Mouse (Mus musculus): ENCODE measurements at regions not wholly inside any gene's neighbourhood (a gene's known extent, or its start where the extent isn't known, plus 50 kb on each side); places are given as distances from the start of the nearest gene placed in this dataset.

DNA sequence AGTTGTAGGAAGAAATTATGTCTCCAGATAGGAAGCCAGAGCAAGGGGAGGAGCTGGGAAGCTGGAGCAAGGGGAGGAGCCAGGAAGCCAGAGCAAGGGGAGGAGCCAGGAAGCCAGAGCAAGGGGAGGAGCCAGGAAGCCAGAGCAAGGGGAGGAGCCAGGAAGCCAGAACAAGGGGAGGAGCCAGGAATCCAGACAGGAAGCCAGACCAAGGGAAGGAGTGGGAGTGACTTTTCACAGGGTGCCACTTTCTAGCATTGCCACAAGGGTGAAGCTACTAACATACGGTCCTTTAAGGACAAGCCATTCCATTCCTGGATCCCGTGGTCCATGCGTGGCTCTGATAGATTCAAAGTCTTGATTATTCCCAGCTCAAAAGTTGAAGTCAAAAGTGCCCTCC, 81.7 kb downstream of the Spata19 start:
- WGBS (ENCODE audit: insufficient replicate concordance): 91% methylated on average over 3 of the region's 3 CpGs
- no peaks in the 10 kb centered on the region for H3K36me3 ChIP-seq (ENCODE audit: control insufficient read depth, insufficient read depth, low read length)
- H3K4me3 ChIP-seq (ENCODE audit: low read depth, low read length): no peak overlapping the region
- H3K9ac ChIP-seq (ENCODE audit: low read depth, low read length): no peak overlapping the region
- no peak overlapping the region for H3K27ac ChIP-seq (ENCODE audit: low read depth, low read length)
- no peaks in the 10 kb centered on the region for H3K9me3 ChIP-seq (replicated peaks; ENCODE audit: control insufficient read depth, low read length)
- no peaks in the 10 kb centered on the region for H3K4me1 ChIP-seq (ENCODE audit: control insufficient read depth, insufficient read depth, low read length)
- ATAC-seq (replicated peaks; ENCODE audit: insufficient number of reproducible peaks, low FRiP score, low TSS enrichment): no peak
- no peaks in the 10 kb centered on the region for H3K27me3 ChIP-seq (ENCODE audit: control insufficient read depth, insufficient read depth, low read length)
- H3K4me2 ChIP-seq: no peak overlapping the region

DNA sequence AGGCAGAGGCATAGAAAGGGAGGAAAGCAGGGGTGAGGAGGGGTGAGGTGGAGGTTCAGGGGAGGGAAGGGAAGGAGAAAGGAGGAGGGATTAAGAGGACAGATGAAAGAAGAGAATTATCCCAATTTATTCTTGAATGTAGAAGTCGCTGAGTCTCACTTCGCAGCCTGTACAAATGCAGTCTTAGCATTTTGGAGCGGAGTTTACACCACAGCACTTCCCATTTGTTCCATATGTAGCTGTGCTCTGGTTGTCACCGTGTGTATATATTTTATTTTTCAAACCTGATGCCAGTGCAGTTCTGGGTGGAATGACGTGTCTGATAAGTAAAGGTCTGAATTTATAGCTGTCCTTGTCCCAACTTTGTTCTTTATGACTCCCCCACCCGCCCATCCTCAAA, 105.2 kb downstream of the Spata19 start:
- no peak for ATAC-seq (replicated peaks; ENCODE audit: insufficient number of reproducible peaks, low FRiP score, low TSS enrichment)
- Histone ChIP-seq H3K4me2 (no peak overlapping the region), H3K9ac (ENCODE audit: low read depth, low read length) (no peak overlapping the region), H3K27ac (ENCODE audit: low read depth, low read length) (no peak overlapping the region), H3K36me3 (ENCODE audit: control insufficient read depth, insufficient read depth, low read length) (no peaks in the 10 kb centered on the region), H3K4me1 (ENCODE audit: control insufficient read depth, insufficient read depth, low read length) (no peaks in the 10 kb centered on the region), H3K4me3 (ENCODE audit: low read depth, low read length) (no peak overlapping the region), H3K9me3 (replicated peaks; ENCODE audit: control insufficient read depth, low read length) (no peaks in the 10 kb centered on the region), H3K27me3 (ENCODE audit: control insufficient read depth, insufficient read depth, low read length) (0 out of 2 replicates have a peak, but pooled peaks cover 2% of the 10 kb centered on the region)
- WGBS (ENCODE audit: insufficient replicate concordance): 77% methylated on average over 6 of the region's 6 CpGs

DNA sequence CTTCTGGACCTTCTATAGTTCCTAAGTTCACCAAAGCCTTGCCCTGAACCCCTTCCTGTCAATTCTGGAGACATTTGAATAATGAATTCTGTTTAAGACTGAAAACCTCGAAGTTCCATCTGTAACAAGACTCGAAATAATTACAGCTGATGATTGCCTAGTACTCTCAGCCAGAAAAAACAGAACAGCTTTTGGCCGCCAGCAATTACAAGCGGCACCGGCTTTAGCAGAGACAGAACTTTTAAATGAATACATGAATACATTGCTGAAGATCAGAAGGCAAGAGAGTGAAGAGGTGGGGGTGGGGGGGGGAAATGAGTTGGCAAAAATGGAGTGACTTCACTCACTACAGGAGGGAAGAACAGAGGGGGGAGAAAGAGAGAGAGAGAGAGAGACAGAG, 112.6 kb downstream of the Spata19 start:
- ATAC-seq (replicated peaks; ENCODE audit: insufficient number of reproducible peaks, low FRiP score, low TSS enrichment): no peak
- Histone ChIP-seq H3K4me1 (ENCODE audit: control insufficient read depth, insufficient read depth, low read length) (no peaks in the 10 kb centered on the region), H3K27me3 (ENCODE audit: control insufficient read depth, insufficient read depth, low read length) (no peaks in the 10 kb centered on the region), H3K9me3 (replicated peaks; ENCODE audit: control insufficient read depth, low read length) (no peaks in the 10 kb centered on the region), H3K36me3 (ENCODE audit: control insufficient read depth, insufficient read depth, low read length) (no peaks in the 10 kb centered on the region), H3K4me2 (no peak overlapping the region), H3K4me3 (ENCODE audit: low read depth, low read length) (no peak overlapping the region), H3K27ac (ENCODE audit: low read depth, low read length) (no peak overlapping the region), H3K9ac (ENCODE audit: low read depth, low read length) (no peak overlapping the region)
- 73% methylated on average over 5 of the region's 5 CpGs for WGBS (ENCODE audit: insufficient replicate concordance)

DNA sequence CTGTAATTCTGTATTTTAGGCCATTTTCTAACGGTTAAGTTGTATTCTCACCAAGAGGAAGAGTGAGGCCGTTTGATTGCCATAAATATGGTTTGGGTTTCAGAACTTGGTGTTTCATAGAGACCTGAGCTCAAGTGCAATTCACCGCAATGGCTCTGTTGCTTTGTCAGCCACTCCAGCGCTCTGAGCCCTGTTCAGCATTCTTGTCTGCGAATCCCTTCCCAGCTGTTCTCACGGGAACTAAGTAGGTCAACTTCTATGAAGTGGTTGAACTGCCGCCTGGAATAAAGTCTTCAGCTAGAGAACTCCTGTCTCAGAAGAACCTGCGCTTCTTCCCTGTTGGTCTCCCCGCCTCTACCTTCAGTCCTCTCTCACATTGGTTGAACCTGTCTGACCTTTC, 113.1 kb downstream of the Spata19 start:
- 86% methylated on average over 9 of the region's 9 CpGs for WGBS (ENCODE audit: insufficient replicate concordance)
- ATAC-seq (replicated peaks; ENCODE audit: insufficient number of reproducible peaks, low FRiP score, low TSS enrichment): no peak

DNA sequence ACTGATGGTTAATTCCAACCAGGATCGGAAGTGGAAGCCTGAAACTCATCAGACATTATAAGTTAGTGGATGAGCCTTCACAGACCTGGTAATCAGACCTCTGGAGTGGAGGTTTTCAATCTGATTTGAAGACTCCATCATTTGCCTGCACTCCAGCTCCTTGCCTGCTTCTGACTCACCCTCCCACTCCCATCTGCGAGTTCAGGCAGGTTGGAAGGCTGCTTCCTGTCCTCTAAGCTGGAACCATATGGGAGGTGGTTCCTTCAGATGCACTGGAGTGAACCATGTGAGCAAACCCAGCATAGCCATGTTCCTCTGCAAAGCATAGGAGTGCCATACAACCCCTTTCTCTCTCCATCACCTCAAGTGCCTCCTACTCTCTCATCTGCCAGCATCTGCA, 114.6 kb downstream of the Spata19 start:
- H3K27ac ChIP-seq (ENCODE audit: low read depth, low read length): no peak overlapping the region
- no peaks in the 10 kb centered on the region for H3K9me3 ChIP-seq (replicated peaks; ENCODE audit: control insufficient read depth, low read length)
- no peaks in the 10 kb centered on the region for H3K4me1 ChIP-seq (ENCODE audit: control insufficient read depth, insufficient read depth, low read length)
- no peak for ATAC-seq (replicated peaks; ENCODE audit: insufficient number of reproducible peaks, low FRiP score, low TSS enrichment)
- H3K9ac ChIP-seq (ENCODE audit: low read depth, low read length): no peak overlapping the region
- H3K4me2 ChIP-seq: no peak overlapping the region
- H3K27me3 ChIP-seq (ENCODE audit: control insufficient read depth, insufficient read depth, low read length): no peaks in the 10 kb centered on the region
- no peak overlapping the region for H3K4me3 ChIP-seq (ENCODE audit: low read depth, low read length)
- no peaks in the 10 kb centered on the region for H3K36me3 ChIP-seq (ENCODE audit: control insufficient read depth, insufficient read depth, low read length)
- WGBS (ENCODE audit: insufficient replicate concordance): 57% methylated on average over 2 of the region's 2 CpGs

More for the DNA sequence above, 113.1 kb downstream of the Spata19 start:
- no peak overlapping the region for H3K27ac ChIP-seq (ENCODE audit: low read depth, low read length)
- no peak overlapping the region for H3K4me2 ChIP-seq
- H3K9ac ChIP-seq (ENCODE audit: low read depth, low read length): no peak overlapping the region
- no peaks in the 10 kb centered on the region for H3K36me3 ChIP-seq (ENCODE audit: control insufficient read depth, insufficient read depth, low read length)
- H3K9me3 ChIP-seq (replicated peaks; ENCODE audit: control insufficient read depth, low read length): no peaks in the 10 kb centered on the region
- no peaks in the 10 kb centered on the region for H3K27me3 ChIP-seq (ENCODE audit: control insufficient read depth, insufficient read depth, low read length)
- H3K4me3 ChIP-seq (ENCODE audit: low read depth, low read length): no peak overlapping the region
- H3K4me1 ChIP-seq (ENCODE audit: control insufficient read depth, insufficient read depth, low read length): no peaks in the 10 kb centered on the region

DNA sequence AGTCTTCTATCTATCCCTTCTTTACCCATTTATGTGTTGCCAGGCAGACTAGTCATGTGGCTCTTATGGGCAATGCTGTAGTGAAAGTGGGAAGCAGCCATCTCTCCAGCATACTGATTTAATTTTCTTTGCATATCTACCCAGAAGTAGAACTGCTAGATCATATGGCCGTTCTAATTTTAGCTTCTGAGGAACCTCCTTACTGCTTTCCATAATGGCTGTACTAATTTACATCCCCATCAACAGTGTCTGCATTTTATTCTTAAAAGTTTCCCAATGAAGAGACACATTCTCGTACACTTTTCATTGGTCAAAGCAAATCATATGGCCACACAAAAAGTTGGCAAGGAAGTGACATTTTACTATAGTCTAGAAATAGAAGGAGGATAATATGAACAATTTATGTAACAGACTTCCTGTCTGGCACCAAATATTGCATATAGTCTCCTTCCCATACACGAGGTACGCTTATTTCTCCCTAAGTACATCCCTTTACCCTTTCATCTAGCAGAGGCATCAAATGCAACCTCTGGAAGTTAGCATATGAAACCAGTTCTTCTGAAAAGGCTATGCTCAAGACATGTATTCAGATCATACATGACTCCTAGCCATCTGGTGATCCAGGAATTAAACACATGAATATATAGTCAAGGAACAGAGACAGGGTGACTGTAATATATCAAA, 119.0 kb downstream of the Spata19 start:
- no peaks in the 10 kb centered on the region for H3K36me3 ChIP-seq (ENCODE audit: control insufficient read depth, insufficient read depth, low read length)
- no peak overlapping the region for H3K27ac ChIP-seq (ENCODE audit: low read depth, low read length)
- 83% methylated on average over 4 of the region's 4 CpGs for WGBS (ENCODE audit: insufficient replicate concordance)
- no peak overlapping the region for H3K4me3 ChIP-seq (ENCODE audit: low read depth, low read length)
- H3K4me2 ChIP-seq: no peak overlapping the region
- no peak overlapping the region for H3K9ac ChIP-seq (ENCODE audit: low read depth, low read length)
- H3K9me3 ChIP-seq (replicated peaks; ENCODE audit: control insufficient read depth, low read length): no peaks in the 10 kb centered on the region
- no peaks in the 10 kb centered on the region for H3K27me3 ChIP-seq (ENCODE audit: control insufficient read depth, insufficient read depth, low read length)
- no peak for ATAC-seq (replicated peaks; ENCODE audit: insufficient number of reproducible peaks, low FRiP score, low TSS enrichment)
- no peaks in the 10 kb centered on the region for H3K4me1 ChIP-seq (ENCODE audit: control insufficient read depth, insufficient read depth, low read length)

DNA sequence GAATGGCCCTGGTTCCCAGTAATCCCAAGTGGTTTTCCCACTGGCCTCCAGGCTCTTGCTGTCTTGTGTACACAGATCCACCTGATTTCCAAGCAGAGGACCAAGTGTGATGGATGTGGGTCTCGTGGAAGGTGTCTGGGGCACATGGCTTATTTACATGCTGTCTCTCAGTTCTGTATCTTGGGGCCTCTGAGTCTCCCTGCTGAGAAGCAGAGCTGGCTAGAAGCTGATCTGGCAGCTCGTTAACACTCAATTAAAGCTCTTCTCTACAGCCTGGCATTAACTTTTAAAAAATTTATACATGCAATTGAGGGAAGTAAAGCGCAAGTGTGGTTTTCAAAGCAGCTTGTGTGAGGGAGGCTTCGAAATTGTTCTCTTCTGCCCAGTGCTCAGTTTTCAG, 121.4 kb downstream of the Spata19 start:
- Histone ChIP-seq H3K27ac (ENCODE audit: low read depth, low read length) (no peak overlapping the region), H3K4me2 (no peak overlapping the region), H3K27me3 (ENCODE audit: control insufficient read depth, insufficient read depth, low read length) (no peaks in the 10 kb centered on the region), H3K4me1 (ENCODE audit: control insufficient read depth, insufficient read depth, low read length) (no peaks in the 10 kb centered on the region), H3K9me3 (replicated peaks; ENCODE audit: control insufficient read depth, low read length) (no peaks in the 10 kb centered on the region), H3K9ac (ENCODE audit: low read depth, low read length) (no peak overlapping the region), H3K36me3 (ENCODE audit: control insufficient read depth, insufficient read depth, low read length) (no peaks in the 10 kb centered on the region), H3K4me3 (ENCODE audit: low read depth, low read length) (no peak overlapping the region)
- WGBS (ENCODE audit: insufficient replicate concordance): 48% methylated on average over 4 of the region's 4 CpGs
- ATAC-seq (replicated peaks; ENCODE audit: insufficient number of reproducible peaks, low FRiP score, low TSS enrichment): no peak

DNA sequence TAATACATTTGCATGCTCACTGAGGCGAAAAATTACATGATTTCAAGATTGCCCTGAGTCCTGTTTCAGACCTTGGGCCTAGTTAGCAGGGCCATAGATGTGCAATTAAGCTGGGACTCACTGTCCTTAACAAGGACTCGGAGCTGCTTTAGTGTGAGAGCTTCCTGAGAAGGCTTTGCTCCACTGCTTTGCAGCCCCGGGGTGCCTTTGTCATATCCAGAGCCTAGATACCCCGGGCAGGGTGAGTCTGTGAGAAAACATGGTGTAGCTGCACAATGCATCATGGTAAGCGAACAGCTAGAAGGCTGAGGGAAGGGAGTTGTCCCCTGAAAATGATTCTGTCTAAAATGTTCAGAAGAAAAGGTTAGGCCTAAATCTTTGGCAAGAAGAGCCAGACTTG, 123.1 kb downstream of the Spata19 start:
- Histone ChIP-seq H3K36me3 (ENCODE audit: control insufficient read depth, insufficient read depth, low read length) (no peaks in the 10 kb centered on the region), H3K4me3 (ENCODE audit: low read depth, low read length) (no peak overlapping the region), H3K27ac (ENCODE audit: low read depth, low read length) (no peak overlapping the region), H3K9ac (ENCODE audit: low read depth, low read length) (no peak overlapping the region), H3K4me1 (ENCODE audit: control insufficient read depth, insufficient read depth, low read length) (no peaks in the 10 kb centered on the region), H3K4me2 (no peak overlapping the region), H3K9me3 (replicated peaks; ENCODE audit: control insufficient read depth, low read length) (no peaks in the 10 kb centered on the region), H3K27me3 (ENCODE audit: control insufficient read depth, insufficient read depth, low read length) (no peaks in the 10 kb centered on the region)
- ATAC-seq (replicated peaks; ENCODE audit: insufficient number of reproducible peaks, low FRiP score, low TSS enrichment): no peak
- WGBS (ENCODE audit: insufficient replicate concordance): 67% methylated on average over 5 of the region's 5 CpGs

DNA sequence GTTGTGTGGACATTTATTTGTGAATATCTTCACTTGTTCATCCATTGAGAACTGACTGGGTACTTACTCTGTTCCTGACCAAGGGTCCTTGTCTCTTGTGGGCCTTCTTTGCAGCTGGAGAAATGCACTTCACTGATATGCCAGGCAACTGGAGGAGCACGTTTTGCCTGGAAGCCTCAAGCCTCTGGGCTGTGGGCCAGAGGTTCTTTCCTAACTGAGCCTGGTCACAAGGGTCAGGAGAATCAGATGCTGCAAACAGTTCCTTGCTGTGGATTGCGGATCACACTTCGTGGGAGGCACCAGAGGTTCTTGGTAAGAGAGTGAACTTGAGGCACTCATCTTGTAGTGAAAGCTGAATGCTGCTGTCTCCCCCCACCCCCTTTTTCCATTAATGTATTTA, 124.6 kb downstream of the Spata19 start:
- Histone ChIP-seq H3K27me3 (ENCODE audit: control insufficient read depth, insufficient read depth, low read length) (no peaks in the 10 kb centered on the region), H3K27ac (ENCODE audit: low read depth, low read length) (no peak overlapping the region), H3K9ac (ENCODE audit: low read depth, low read length) (no peak overlapping the region), H3K36me3 (ENCODE audit: control insufficient read depth, insufficient read depth, low read length) (no peaks in the 10 kb centered on the region), H3K4me1 (ENCODE audit: control insufficient read depth, insufficient read depth, low read length) (no peaks in the 10 kb centered on the region), H3K4me3 (ENCODE audit: low read depth, low read length) (no peak overlapping the region), H3K9me3 (replicated peaks; ENCODE audit: control insufficient read depth, low read length) (no peaks in the 10 kb centered on the region), H3K4me2 (no peak overlapping the region)
- no peak for ATAC-seq (replicated peaks; ENCODE audit: insufficient number of reproducible peaks, low FRiP score, low TSS enrichment)
- 54% methylated on average over 3 of the region's 3 CpGs for WGBS (ENCODE audit: insufficient replicate concordance)

Measured in heart, embryonic 11.5 days (tissue).